Mouse (Mus musculus) neural tube, embryonic 15.5 days (tissue): ENCODE data around the gene Rims4. TPM values are rescaled to one million over a fixed set of nuclear protein-coding genes. Genes with fewer than 3 reads are reported as not detected.

Source experiments
- ATAC-seq: fragments of 200-750 bp; cut with Nextera tagmentation; 2 replicates; pipeline ENCODE4 v1.8.0; 2017; ENCODE audit warnings: mild to moderate bottlenecking, moderate TSS enrichment, moderate library complexity; ENCODE audit not compliant: low FRiP score
- H3K27ac ChIP-seq: fragments of 300-500 bp; sonication (generic); replicated peaks from 2 replicates; pipeline ENCODE4 v1.5.1; 2015; ENCODE audit warnings: mild to moderate bottlenecking, inconsistent platforms
- H3K27me3 ChIP-seq: fragments of 300-500 bp; sonication (generic); replicated peaks from 2 replicates; pipeline ENCODE4 v1.6.1; 2015; ENCODE audit warnings: inconsistent platforms
- H3K36me3 ChIP-seq: fragments of 300-500 bp; sonication (generic); 2 replicates; pipeline ENCODE4 v1.6.1; 2015; ENCODE audit warnings: inconsistent platforms
- H3K4me1 ChIP-seq: fragments of 300-500 bp; sonication (generic); 2 replicates; pipeline ENCODE4 v1.6.1; 2015; ENCODE audit warnings: inconsistent platforms
- H3K4me2 ChIP-seq: fragments of 300-500 bp; sonication (generic); 2 replicates; pipeline ENCODE4 v1.6.1; 2015; ENCODE audit warnings: inconsistent platforms, mild to moderate bottlenecking, moderate library complexity
- H3K4me3 ChIP-seq: fragments of 300-500 bp; sonication (generic); replicated peaks from 2 replicates; pipeline ENCODE4 v1.5.1; 2015; ENCODE audit warnings: mild to moderate bottlenecking, inconsistent platforms
- H3K9ac ChIP-seq: fragments of 300-500 bp; sonication (generic); replicated peaks from 2 replicates; pipeline ENCODE4 v1.6.1; 2015; ENCODE audit warnings: mild to moderate bottlenecking, inconsistent platforms
- H3K9me3 ChIP-seq: fragments of 300-500 bp; sonication (generic); replicated peaks from 2 replicates; pipeline ENCODE4 v1.6.1; 2016; ENCODE audit warnings: inconsistent platforms
- WGBS: fragments of 180-500 bp; shearing (Covaris S2); methylation state at CpG from one replicate; pipeline ENCODE4 v1.1.7; 2015; ENCODE audit warnings: mixed read lengths; 5-methylcytosine and 5-hydroxymethylcytosine counted together
- polyA plus RNA-seq: library from polyadenylated mRNA; unstranded; fragments of >200 nt; fragmentation: Nextera tagmentation; extraction: Ambion mirVana; gene quantifications from 2 replicates; pipeline ENCODE4 v1.2.1, GENCODE M21; 2015

The Rims4 gene
- polyA plus RNA-seq, 1 experiment from 2014 or later = 17.8 TPM

GRCm38 (mm10) chr2:163889411-163889810 is 29.1 kb downstream of the Rims4 start:
- WGBS = 40% methylated on average over 6 of the region's 6 CpGs

GRCm38 (mm10) chr2:163882859-163883652 is 35.4 kb downstream of the Rims4 start:
- no peak overlapping the region for H3K27ac ChIP-seq
- H3K4me2 ChIP-seq = no peak overlapping the region
- no peaks in the 10 kb centered on the region for H3K27me3 ChIP-seq
- WGBS = 62% methylated on average over 17 of the region's 17 CpGs
- no peaks in the 10 kb centered on the region for H3K9me3 ChIP-seq
- 0 out of 2 replicates have a peak, but pooled peaks cover 2% of the 10 kb centered on the region for H3K36me3 ChIP-seq
- no peak overlapping the region for H3K4me3 ChIP-seq
- no peak overlapping the region for H3K9ac ChIP-seq
- ATAC-seq = no peak
- peaks cover 10% of the 10 kb centered on the region; the same call in 1 of the 2 replicates for H3K4me1 ChIP-seq

More at GRCm38 (mm10) chr2:163889411-163889810, 29.1 kb downstream of the Rims4 start:
- H3K4me1 ChIP-seq = peaks cover 21% of the 10 kb centered on the region
- no peak overlapping the region for H3K27ac ChIP-seq
- no peak overlapping the region for H3K4me3 ChIP-seq
- no peak for ATAC-seq
- no peaks in the 10 kb centered on the region for H3K27me3 ChIP-seq
- H3K9me3 ChIP-seq = no peaks in the 10 kb centered on the region
- no peak overlapping the region for H3K4me2 ChIP-seq
- H3K36me3 ChIP-seq = no peaks in the 10 kb centered on the region
- no peak overlapping the region for H3K9ac ChIP-seq

DNA sequence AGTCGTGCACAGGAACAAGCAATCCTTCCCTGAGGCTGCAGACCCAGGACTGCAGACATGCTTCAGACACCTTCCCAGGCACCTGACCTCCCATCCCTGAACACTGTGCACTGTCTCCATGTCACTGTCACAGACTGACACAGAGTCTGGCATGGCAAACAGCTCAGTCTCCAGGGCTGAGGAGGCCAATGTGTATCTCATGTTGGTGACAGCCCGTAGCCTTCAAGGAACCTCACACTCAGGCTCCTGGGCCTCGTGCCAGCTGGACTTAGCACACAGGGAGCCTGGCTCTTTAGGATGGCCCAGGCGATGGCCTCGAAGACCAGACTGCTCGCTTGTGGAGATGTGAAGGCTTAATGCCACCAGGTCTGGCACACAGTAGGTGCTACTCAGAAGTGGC is 37.6 kb downstream of the Rims4 start:
- H3K27me3 ChIP-seq = no peaks in the 10 kb centered on the region
- WGBS = 82% methylated on average over 6 of the region's 6 CpGs
- H3K9ac ChIP-seq = no peak overlapping the region
- H3K4me2 ChIP-seq = no peak overlapping the region
- no peak overlapping the region for H3K27ac ChIP-seq
- H3K9me3 ChIP-seq = no peaks in the 10 kb centered on the region
- H3K4me3 ChIP-seq = no peak overlapping the region
- no peak for ATAC-seq
- H3K36me3 ChIP-seq = 0 out of 2 replicates have a peak, but pooled peaks cover 2% of the 10 kb centered on the region
- peaks cover 20% of the 10 kb centered on the region for H3K4me1 ChIP-seq

DNA sequence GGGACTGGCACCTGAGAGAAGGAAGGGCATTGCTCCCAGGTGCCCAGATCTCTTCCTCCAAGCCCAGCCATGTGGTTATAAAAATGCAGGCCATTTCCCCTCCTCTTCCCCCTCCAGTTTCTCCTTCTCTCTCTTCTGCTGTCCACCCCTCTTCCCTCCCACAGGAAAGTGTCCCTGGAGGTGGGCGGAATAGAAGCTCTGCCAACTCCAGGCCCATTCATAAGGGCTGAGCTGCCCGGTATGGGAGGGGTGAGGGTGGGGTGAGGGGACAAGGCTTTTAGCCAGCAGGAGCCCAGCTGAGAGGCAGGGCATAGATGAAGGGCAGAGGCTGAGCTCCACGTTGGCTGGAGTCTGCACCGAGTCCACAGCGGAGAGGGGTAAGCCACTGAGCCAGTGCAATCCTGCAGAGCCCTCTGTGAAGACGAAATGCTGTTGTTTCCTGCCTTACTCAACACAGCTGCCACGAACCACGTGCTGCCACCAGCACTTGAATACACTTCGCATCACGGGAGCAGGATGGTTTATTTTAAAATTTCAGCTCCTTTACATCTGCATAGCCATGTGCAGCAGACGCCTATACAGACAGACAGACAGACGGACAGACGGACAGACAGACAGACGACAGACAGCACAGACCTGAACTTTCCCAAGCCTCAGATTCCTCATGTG is 41.5 kb downstream of the Rims4 start:
- Histone ChIP-seq H3K4me1 (peaks cover 28% of the 10 kb centered on the region), H3K9me3 (no peaks in the 10 kb centered on the region), H3K36me3 (0 out of 2 replicates have a peak, but pooled peaks cover 2% of the 10 kb centered on the region), H3K9ac (no peak overlapping the region), H3K4me3 (no peak overlapping the region), H3K27me3 (no peaks in the 10 kb centered on the region), H3K4me2 (no peak overlapping the region), H3K27ac (no peak overlapping the region)
- 72% methylated on average over 14 of the region's 14 CpGs for WGBS
- ATAC-seq = no peak

DNA sequence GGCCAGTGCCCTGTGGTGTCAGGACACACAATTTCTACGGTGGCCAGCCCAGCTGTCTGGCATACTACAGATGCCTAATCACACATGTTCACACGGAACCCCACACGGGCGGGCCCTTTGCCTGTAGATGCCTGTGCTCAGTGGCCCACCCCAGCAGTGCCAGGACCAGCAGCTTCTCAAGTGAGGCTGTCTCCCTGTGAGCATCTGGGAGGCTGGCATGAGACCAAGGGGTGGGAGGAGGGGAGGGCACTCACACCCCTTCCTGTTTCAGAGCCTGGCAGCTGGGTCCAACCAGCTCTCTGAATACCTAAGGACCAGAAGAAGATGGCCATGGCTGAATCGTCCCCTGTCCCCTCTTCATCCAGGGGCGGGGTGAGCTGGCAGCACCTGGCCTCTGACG is 43.0 kb downstream of the Rims4 start:
- Histone ChIP-seq H3K4me1 (peaks cover 38% of the 10 kb centered on the region), H3K36me3 (0 out of 2 replicates have a peak, but pooled peaks cover 2% of the 10 kb centered on the region)
- ATAC-seq = peak; percentile 46

GRCm38 (mm10) chr2:163874877-163875276 is 43.6 kb downstream of the Rims4 start:
- H3K27me3 ChIP-seq = no peaks in the 10 kb centered on the region
- peaks cover 44% of the 10 kb centered on the region for H3K4me1 ChIP-seq
- 24% methylated on average over 5 of the region's 5 CpGs for WGBS
- H3K9me3 ChIP-seq = no peaks in the 10 kb centered on the region
- H3K4me2 ChIP-seq = no peak overlapping the region
- H3K36me3 ChIP-seq = 0 out of 2 replicates have a peak, but pooled peaks cover 2% of the 10 kb centered on the region
- ATAC-seq = peak; percentile 55; the same call in 1 of the 2 replicates
- H3K4me3 ChIP-seq = no peak overlapping the region
- H3K27ac ChIP-seq = no peak overlapping the region
- H3K9ac ChIP-seq = 0 out of 2 replicates have a peak overlapping the region, but pooled peaks have one; percentile 1

More for the DNA sequence above, 43.0 kb downstream of the Rims4 start:
- H3K4me2 ChIP-seq = no peak overlapping the region
- H3K27me3 ChIP-seq = no peaks in the 10 kb centered on the region
- no peak overlapping the region; the same call in 1 of the 2 replicates for H3K27ac ChIP-seq
- H3K4me3 ChIP-seq = no peak overlapping the region
- H3K9me3 ChIP-seq = no peaks in the 10 kb centered on the region
- H3K9ac ChIP-seq = no peak overlapping the region
- WGBS = 45% methylated on average over 7 of the region's 7 CpGs

- Histone ChIP-seq H3K4me3 (no peak overlapping the region), H3K9ac (no peak overlapping the region), H3K4me2 (no peak overlapping the region), H3K36me3 (no peaks in the 10 kb centered on the region), H3K4me1 (peaks cover 43% of the 10 kb centered on the region), H3K27me3 (no peaks in the 10 kb centered on the region), H3K27ac (no peak overlapping the region), H3K9me3 (no peaks in the 10 kb centered on the region)
- ATAC-seq = no peak
- 59% methylated on average over 3 of the region's 3 CpGs for WGBS
Measured at GRCm38 (mm10) chr2:163871906-163872305, 46.6 kb downstream of the Rims4 start.

- H3K9me3 ChIP-seq = no peaks in the 10 kb centered on the region
- 82% methylated on average over 4 of the region's 4 CpGs for WGBS
- H3K4me2 ChIP-seq = no peak overlapping the region
- ATAC-seq = no peak
- H3K4me1 ChIP-seq = peaks cover 37% of the 10 kb centered on the region
- no peaks in the 10 kb centered on the region for H3K27me3 ChIP-seq
- H3K9ac ChIP-seq = no peak overlapping the region
- no peaks in the 10 kb centered on the region for H3K36me3 ChIP-seq
- no peak overlapping the region for H3K27ac ChIP-seq
- H3K4me3 ChIP-seq = no peak overlapping the region
Measured at GRCm38 (mm10) chr2:163871266-163871665, 47.2 kb downstream of the Rims4 start.

GRCm38 (mm10) chr2:163869783-163870182 is 48.7 kb downstream of the Rims4 start:
- Histone ChIP-seq H3K9ac (no peak overlapping the region), H3K4me1 (peaks cover 22% of the 10 kb centered on the region), H3K9me3 (no peaks in the 10 kb centered on the region), H3K36me3 (no peaks in the 10 kb centered on the region), H3K4me3 (no peak overlapping the region), H3K4me2 (no peak overlapping the region), H3K27ac (no peak overlapping the region), H3K27me3 (no peaks in the 10 kb centered on the region)
- ATAC-seq = no peak
- 44% methylated on average over 5 of the region's 5 CpGs for WGBS

- 91% methylated on average over 9 of the region's 9 CpGs for WGBS
- Histone ChIP-seq H3K4me3 (no peak overlapping the region), H3K27me3 (no peaks in the 10 kb centered on the region), H3K4me2 (no peak overlapping the region), H3K9ac (no peak overlapping the region), H3K4me1 (peaks cover 16% of the 10 kb centered on the region), H3K27ac (no peak overlapping the region), H3K36me3 (peaks cover 4% of the 10 kb centered on the region; the same call in 1 of the 2 replicates), H3K9me3 (no peaks in the 10 kb centered on the region)
- ATAC-seq = no peak
Measured at GRCm38 (mm10) chr2:163866061-163866460, 52.4 kb downstream of the Rims4 start.

DNA sequence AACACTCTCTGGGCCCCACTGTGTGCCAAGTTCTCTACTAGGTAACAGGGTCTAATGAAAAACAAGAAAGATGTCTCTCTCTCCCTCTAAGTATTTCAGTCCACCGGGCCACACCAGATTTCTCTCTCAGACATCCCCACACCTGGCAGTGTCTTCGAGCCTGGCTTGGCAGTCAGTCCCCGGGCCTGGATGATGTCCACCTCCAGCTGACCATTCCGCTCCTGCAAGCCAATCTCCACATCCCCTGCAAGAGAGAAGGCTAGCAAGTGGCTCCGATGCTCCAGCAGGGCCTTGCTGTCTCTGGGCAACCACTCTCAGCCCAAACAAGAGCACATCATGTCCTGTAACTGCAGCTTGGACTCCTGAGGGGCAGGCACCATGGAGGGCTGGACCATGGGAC is 53.2 kb downstream of the Rims4 start:
- Histone ChIP-seq H3K36me3 (peaks cover 4% of the 10 kb centered on the region; the same call in 1 of the 2 replicates), H3K9ac (no peak overlapping the region), H3K4me2 (no peak overlapping the region), H3K27ac (no peak overlapping the region), H3K4me1 (peaks cover 8% of the 10 kb centered on the region; the same call in 1 of the 2 replicates), H3K9me3 (no peaks in the 10 kb centered on the region), H3K4me3 (no peak overlapping the region), H3K27me3 (no peaks in the 10 kb centered on the region)
- no peak for ATAC-seq
- WGBS = 91% methylated on average over 5 of the region's 5 CpGs
